Mouse (Mus musculus): ENCODE results near the gene Bmt2. TPM values are rescaled to one million over a fixed set of nuclear protein-coding genes. Genes with fewer than 3 reads are reported as not detected.

Gene Bmt2
- total and polyA plus RNA-seq, 3 experiments: 12.8 to 59.2 (median 17.6) TPM

- H3K9me3 ChIP-seq (replicated peaks; ENCODE audit: low read length): peaks cover 3% of the 10 kb centered on the region
- H3K4me1 ChIP-seq (ENCODE audit: control insufficient read depth in 1 of 2, insufficient read depth in 2 of 2): 0 out of 4 replicates have a peak, but pooled peaks cover 0 to 3% of the 10 kb centered on the region in 2 experiments
- no peaks in the 10 kb centered on the region for H3K27me3 ChIP-seq (replicated peaks)
- H3K9ac ChIP-seq (ENCODE audit: insufficient read depth, low read depth): no peak overlapping the region
- in situ Hi-C loops (cut with MboI; ENCODE audit: low pct_ligation_motif_present, low pct_unique_long_range_greater_than_20kb, low sequenced_read_pairs): no loop called here
- H3K36me3 ChIP-seq (replicated peaks in 1 of 2; ENCODE audit: control insufficient read depth in 1 of 2, insufficient read depth in 1 of 2, low read length in 1 of 2): peaks cover 22 to 50% of the 10 kb centered on the region in 2 experiments
- H3K4me3 ChIP-seq (replicated peaks in 1 of 3; ENCODE audit: low read depth in 2 of 3, low read length in 2 of 3, poor library complexity in 1 of 3): no peak overlapping the region
- DNase-seq (ENCODE audit: extremely low read depth): no peak
- no peak overlapping the region for H3K4me2 ChIP-seq (ENCODE audit: insufficient read depth, low read depth, poor library complexity, severe bottlenecking)
- dilution Hi-C loops (cut with MboI; ENCODE audit: extremely low pct_ligation_motif_present, extremely low pct_unique_long_range_greater_than_20kb, low sequenced_read_pairs): no loop called here
- no peak overlapping the region for H3K27ac ChIP-seq (ENCODE audit: insufficient read depth, low read depth)
- H3K79me2 ChIP-seq (replicated peaks; ENCODE audit: control insufficient read depth, extremely low read depth, insufficient read depth, poor library complexity, severe bottlenecking): peaks cover 22% of the 10 kb centered on the region
- TF ChIP-seq JUND (conservative IDR thresholded peaks at IDR 0.05; ENCODE audit: low read depth, low read length) (no peak), ELF1 (IDR thresholded peaks at IDR 0.05; ENCODE audit: low read depth, low read length) (no peak), MAFK (IDR thresholded peaks at IDR 0.05; ENCODE audit: insufficient replicate concordance, low read length) (no peak), E2F4 (IDR thresholded peaks at IDR 0.05; ENCODE audit: insufficient replicate concordance, low read depth, low read length) (no peak), MAZ (IDR thresholded peaks at IDR 0.05; ENCODE audit: low read depth, low read length) (no peak), RCOR1 (conservative IDR thresholded peaks at IDR 0.05; ENCODE audit: low read depth, low read length) (no peak), NRF1 (IDR thresholded peaks at IDR 0.05; ENCODE audit: low read depth, low read length) (no peak), PAX5 (IDR thresholded peaks at IDR 0.05; ENCODE audit: low read length) (no peak), CHD2 (IDR thresholded peaks at IDR 0.05; ENCODE audit: low read length) (no peak), ZNF384 (IDR thresholded peaks at IDR 0.05; ENCODE audit: low read depth, low read length) (no peak), MXI1 (IDR thresholded peaks at IDR 0.05; ENCODE audit: low read depth, low read length) (no peak), UBTF (IDR thresholded peaks at IDR 0.05; ENCODE audit: low read depth, low read length) (no peak), POLR2A (IDR thresholded peaks at IDR 0.05; ENCODE audit: low read depth, low read length) (no peak), ZC3H11A (IDR thresholded peaks at IDR 0.05; ENCODE audit: low read depth, low read length) (no peak), CHD1 (IDR thresholded peaks at IDR 0.05; ENCODE audit: low read depth, low read length) (no peak), NELFE (IDR thresholded peaks at IDR 0.05; ENCODE audit: low read depth, low read length) (no peak), SIN3A (IDR thresholded peaks at IDR 0.05; ENCODE audit: low read length) (no peak), USF2 (conservative IDR thresholded peaks at IDR 0.05; ENCODE audit: low read depth, low read length) (no peak), TBP (conservative IDR thresholded peaks at IDR 0.05; ENCODE audit: low read depth, low read length) (no peak)
Observed at GRCm38 (mm10) chr6:13648305-13648704, 29.5 kb downstream of the Bmt2 start.

- TF ChIP-seq ZNF384 (IDR thresholded peaks at IDR 0.05; ENCODE audit: low read depth, low read length): no peak
- Histone ChIP-seq H3K4me3 (replicated peaks in 1 of 3; ENCODE audit: low read depth in 2 of 3, low read length in 2 of 3, poor library complexity in 1 of 3) (no peak overlapping the region), H3K9me3 (replicated peaks; ENCODE audit: low read length) (no peaks in the 10 kb centered on the region), H3K4me1 (ENCODE audit: control insufficient read depth in 1 of 2, insufficient read depth in 2 of 2) (peaks cover 0 to 2% of the 10 kb centered on the region in 2 experiments; a peak in 1 of 4 replicates), H3K79me2 (replicated peaks; ENCODE audit: control insufficient read depth, extremely low read depth, insufficient read depth, poor library complexity, severe bottlenecking) (peaks cover 9% of the 10 kb centered on the region), H3K27ac (ENCODE audit: insufficient read depth, low read depth) (no peak overlapping the region), H3K9ac (ENCODE audit: insufficient read depth, low read depth) (no peak overlapping the region), H3K4me2 (ENCODE audit: insufficient read depth, low read depth, poor library complexity, severe bottlenecking) (no peak overlapping the region), H3K27me3 (replicated peaks) (no peaks in the 10 kb centered on the region), H3K36me3 (replicated peaks in 1 of 2; ENCODE audit: control insufficient read depth in 1 of 2, insufficient read depth in 1 of 2, low read length in 1 of 2) (peaks cover 21 to 52% of the 10 kb centered on the region in 2 experiments)
- dilution Hi-C loops (cut with MboI; ENCODE audit: extremely low pct_ligation_motif_present, extremely low pct_unique_long_range_greater_than_20kb, low sequenced_read_pairs) (no loop called here), in situ Hi-C loops (cut with MboI; ENCODE audit: low pct_ligation_motif_present, low pct_unique_long_range_greater_than_20kb, low sequenced_read_pairs) (no loop called here)
- DNase-seq (ENCODE audit: extremely low read depth): peak; percentile 4
Observed at GRCm38 (mm10) chr6:13636582-13636989, 41.2 kb downstream of the Bmt2 start.
